Mouse (Mus musculus) embryo, embryonic 11 days (tissue): Measurements from ENCODE around the gene Pxt1.
A peak's percentile ranks its signal among the peaks of the same experiment; 100 is the strongest.
"Not testable (repeated sequence)": the region's sequence is repeated elsewhere in the genome, so short reads cannot be mapped to it uniquely, and the experiment has no call there.

ENCODE experiments used
- DNase-seq: peaks from one replicate; pipeline ENCODE4 v3.0.0-alpha.2; 2015

Gene Pxt1

GRCm38 (mm10) chr17:28943740-28944139 lies at the start of gene Pxt1:
Pxt1 (minus strand) TSS chr17:28943840.
- DNase-seq: no peak

GRCm38 (mm10) chr17:28993004-28993403 lies 49.4 kb upstream of the Pxt1 start:
- DNase-seq: not testable (repeated sequence)

GRCm38 (mm10) chr17:28992105-28992504 lies 48.5 kb upstream of the Pxt1 start:
- DNase-seq: no peak

- no peak for DNase-seq
Measured at GRCm38 (mm10) chr17:28991286-28991685, 47.6 kb upstream of the Pxt1 start.

DNA sequence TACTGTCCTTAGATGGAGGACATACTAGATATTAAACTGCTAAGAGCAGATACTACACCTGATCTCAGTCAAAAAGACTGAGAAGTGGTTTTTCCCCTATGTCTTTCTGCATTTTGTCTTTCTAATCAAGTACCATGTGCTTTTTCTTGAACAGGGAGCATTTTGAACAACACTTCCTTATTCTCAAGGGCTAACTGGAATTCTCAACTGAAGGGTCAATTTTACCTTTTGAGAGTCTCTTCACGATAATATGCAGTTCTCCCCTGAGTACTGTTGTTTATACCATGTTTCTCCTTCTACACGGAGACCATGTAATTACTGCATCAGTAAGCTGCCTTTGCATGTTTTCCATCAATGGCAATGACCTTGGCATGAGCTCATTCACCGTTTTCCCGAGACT lies 46.4 kb upstream of the Pxt1 start:
- DNase-seq: no peak

DNA sequence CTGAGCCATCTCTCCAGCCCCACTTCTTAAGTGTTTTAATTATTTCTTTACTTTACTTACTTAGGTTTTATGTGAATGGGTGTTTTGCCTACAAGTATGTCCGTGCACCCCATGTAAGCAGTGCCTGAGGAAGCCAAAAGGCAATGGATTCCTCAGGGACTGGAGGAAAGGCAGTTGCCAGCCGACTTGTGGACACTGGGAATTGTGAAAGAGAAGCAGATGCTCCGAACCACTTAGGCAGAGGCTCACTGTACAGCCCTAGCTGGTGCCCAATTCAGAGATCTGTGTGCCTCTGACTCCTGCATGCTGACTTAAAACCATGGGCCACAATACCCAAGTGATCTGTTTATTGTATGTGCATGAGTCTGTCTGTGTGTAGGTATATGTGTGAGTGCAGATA lies 45.4 kb upstream of the Pxt1 start:
- DNase-seq: no peak

GRCm38 (mm10) chr17:28988291-28988690 lies 44.7 kb upstream of the Pxt1 start:
- no peak for DNase-seq

DNA sequence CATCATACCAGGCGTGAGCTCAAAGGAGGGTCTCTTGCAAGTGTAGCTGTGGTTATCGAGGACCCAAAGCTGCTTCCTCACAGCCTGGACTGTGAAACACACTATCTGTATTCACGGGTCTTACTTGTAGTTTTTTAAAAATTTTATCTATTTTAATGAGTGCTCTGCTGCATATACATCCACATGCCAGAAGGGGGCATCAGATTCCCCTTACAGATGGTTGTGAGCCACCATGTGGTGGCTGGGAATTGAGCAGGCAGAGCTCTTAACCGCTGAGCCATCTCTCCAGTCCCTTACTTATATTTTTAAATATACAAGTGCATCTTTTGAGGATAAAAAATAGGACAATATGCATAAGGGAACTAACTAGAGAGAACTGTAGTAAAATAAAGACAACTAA lies 44.1 kb upstream of the Pxt1 start:
- DNase-seq: peak; percentile 72

- DNase-seq: peak; percentile 39
Measured at GRCm38 (mm10) chr17:28986833-28987232, 43.2 kb upstream of the Pxt1 start.

DNA sequence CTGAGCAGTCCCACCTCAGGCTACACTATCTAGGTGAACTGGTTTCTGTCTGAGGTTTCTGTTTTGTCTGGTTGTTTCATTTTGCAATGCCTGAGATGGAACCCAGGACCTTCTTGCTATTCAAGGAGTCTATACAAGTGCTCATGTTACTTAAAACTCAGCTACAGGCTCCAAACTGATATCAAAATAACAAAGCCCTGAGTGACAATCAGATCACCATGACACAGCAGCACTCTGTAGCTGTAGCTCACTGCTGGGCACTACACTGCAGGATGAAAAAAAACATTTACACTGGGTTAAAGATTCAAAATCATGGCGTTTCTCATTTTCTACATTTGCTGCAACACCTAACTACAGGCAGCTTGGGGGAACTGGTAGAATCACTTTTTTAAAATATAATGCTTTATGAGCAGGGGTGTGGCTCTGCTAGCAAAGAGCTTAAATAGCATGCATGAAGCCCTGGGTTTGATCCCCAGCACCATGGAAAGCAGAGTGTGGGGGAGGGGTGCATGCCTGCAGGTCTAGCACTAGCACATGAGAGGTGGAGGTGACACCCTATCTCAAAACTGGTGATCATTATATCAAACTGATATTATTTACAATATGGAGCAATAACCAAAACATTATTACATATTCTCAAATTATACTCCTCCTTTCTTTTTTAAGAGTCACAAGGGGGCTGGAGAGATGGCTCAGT lies 41.2 kb upstream of the Pxt1 start:
- no peak for DNase-seq

GRCm38 (mm10) chr17:28982591-28982990 lies 39.0 kb upstream of the Pxt1 start:
- DNase-seq: no peak

- DNase-seq: no peak
Measured at GRCm38 (mm10) chr17:28981081-28981480, 37.4 kb upstream of the Pxt1 start.

- DNase-seq: no peak
Measured at GRCm38 (mm10) chr17:28979091-28979490, 35.5 kb upstream of the Pxt1 start.

DNA sequence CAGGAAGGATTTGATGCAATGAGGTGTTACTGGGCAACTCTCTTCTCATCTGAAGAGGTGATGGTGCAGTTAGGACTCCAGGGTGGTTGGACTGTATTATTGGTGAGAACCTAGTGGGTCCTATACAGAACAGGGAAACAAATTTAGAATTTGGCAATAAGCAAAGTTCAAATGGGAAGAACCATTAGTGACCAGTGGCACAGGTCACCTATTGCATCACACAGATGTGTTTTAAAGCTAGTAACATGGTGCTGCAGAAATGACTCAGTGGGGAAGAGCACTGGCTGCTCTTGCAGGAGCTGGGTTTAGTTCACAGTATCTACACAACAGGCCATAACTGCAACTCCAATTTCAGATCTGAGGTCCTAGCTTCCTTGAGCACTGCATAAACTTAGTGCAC lies 26.5 kb upstream of the Pxt1 start:
- no peak for DNase-seq

DNA sequence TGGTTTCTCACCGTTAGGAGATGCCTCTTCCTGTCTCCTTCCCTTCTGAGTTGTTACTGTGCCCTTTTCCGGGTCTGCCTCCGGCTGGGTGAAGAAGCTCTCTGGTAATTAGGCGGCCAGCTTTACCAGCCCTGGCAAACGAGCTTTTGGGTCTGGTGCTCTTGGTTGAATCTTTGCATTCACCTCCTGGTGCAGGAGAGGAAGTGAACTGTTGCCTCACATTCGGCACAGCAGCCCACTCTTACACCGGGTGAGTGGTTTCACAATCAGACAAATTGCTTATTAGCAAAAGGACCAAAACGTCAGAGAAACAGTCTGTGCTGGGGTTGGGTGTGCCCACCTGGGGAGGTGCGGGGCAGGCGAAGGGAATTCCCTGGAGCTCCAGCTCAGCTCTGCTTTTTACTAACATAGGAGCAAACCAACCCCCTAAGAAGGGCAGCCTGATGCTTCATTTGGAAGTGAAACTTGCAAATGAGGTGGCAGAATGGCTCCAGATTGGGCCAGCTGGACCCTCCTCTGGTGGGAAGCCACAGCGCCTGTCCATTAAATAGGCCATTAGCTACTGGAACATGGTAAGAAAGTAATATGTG lies 23.5 kb upstream of the Pxt1 start:
- DNase-seq: no peak

DNA sequence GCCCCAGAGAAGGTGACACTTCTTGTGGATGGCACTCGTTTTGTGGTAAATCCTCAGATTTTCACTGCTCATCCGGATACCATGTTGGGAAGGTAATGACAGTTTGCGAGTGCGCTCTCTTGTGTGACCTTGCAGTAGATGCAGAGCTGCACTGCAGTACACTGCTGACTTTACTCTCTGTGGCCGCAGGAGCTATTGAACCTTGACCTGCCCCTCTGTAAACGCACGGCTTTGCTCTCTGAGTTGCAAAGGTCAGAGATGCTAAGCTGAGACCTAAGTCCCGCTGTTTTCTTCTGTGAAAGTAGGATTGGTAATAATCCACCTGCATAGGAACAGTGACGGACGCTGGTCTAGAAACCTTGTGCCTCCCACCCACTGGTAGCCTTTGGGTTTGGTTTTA lies 18.0 kb upstream of the Pxt1 start:
- DNase-seq: no peak

GRCm38 (mm10) chr17:28960597-28960996 lies 17.0 kb upstream of the Pxt1 start:
- no peak for DNase-seq

GRCm38 (mm10) chr17:28954416-28954815 lies 10.8 kb upstream of the Pxt1 start:
- DNase-seq: no peak

DNA sequence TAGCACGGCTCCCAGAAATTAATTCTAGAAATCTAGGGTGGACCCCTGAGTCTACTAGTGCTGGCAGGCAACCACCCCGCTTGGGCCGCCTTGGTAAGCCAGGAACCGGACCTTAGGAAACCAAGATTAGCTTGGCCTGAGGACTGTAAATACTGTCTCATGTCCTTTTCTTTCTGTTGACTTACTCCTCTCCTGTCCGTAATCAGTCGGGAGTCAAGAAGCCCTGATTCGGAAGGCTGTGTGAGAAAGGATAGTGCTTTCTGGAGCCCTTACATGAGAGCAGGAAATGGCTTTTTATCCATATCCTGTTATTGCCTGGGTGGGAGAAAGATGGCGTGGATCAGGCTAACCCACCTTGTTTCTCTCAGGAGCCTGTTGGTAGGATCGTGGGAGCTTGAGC lies 9.6 kb upstream of the Pxt1 start:
- peak; percentile 22 for DNase-seq

GRCm38 (mm10) chr17:28951831-28952799 lies 8.5 kb upstream of the Pxt1 start, which contains the start of gene Kctd20:
Kctd20 (plus strand) TSS chr17:28951950.
- peak; percentile 96 for DNase-seq

DNA sequence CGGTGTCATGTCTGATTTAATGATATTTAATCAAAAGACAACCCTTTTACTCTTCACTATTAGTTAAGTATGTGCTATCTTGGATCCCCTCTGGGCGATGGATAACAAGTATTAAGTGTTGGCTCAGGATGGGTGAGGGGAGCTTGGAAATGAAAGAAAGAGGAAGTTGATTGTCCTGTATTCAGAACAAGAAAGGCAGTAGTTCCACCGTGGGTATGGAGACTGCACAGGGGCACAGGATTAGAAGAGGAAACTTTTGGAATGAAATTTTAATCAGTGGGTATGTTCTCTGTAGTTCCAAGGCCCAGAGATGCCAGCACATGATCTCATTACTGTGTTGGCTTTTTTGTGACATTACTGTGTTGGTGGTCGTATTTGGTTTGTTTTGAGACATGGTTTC lies 7.1 kb upstream of the Pxt1 start:
- no peak for DNase-seq

GRCm38 (mm10) chr17:28948661-28949060 lies 5.0 kb upstream of the Pxt1 start:
- DNase-seq: no peak
